Mouse (Mus musculus) liver, embryonic 14.5 days (tissue): Measurements from ENCODE around the gene Tns1.

Experiments used
- CTCF ChIP-seq: IDR thresholded peaks from 2 replicates; pipeline ENCODE4 v1.5.1; 2016; ENCODE audit warnings: antibody characterized with exemption, low read depth, control low read depth
- EP300 ChIP-seq: IDR thresholded peaks from 2 replicates; pipeline ENCODE4 v1.6.1; 2016; ENCODE audit warnings: antibody characterized with exemption, low read depth

DNA sequence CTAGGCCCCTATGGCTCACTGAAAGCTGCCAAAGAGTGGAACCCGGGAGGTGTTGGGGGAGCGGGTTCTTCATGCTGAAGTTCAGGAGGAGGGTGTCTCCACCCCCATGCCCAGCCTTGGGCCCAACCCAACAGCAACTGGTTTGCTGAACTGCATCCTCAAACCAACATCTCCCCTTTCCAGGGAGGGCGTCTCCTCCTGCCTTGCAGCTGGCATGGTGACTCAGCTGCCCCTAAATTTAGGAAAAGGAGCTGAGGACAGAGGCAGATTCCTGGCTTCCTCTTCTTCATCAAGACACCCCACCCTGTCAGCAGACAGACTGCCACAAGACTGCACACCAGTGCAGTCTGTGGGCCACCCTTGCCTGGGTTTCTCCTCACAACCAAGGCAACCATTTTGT is 173.1 kb downstream of the Tns1 start:
- TF ChIP-seq CTCF (no peak), EP300 (no peak)
